Mouse (Mus musculus) ES-Bruce4 (cell line): ENCODE measurements around the gene Spata17.

Experiments used
- CTCF ChIP-seq: IDR thresholded peaks from one replicate; pipeline ENCODE4 v1.8.1; 2011; ENCODE audit warnings: low read depth, low read length
- POLR2A ChIP-seq: IDR thresholded peaks from one replicate; pipeline ENCODE4 v1.8.1; 2011; ENCODE audit warnings: low read length; ENCODE audit not compliant: insufficient read depth

DNA sequence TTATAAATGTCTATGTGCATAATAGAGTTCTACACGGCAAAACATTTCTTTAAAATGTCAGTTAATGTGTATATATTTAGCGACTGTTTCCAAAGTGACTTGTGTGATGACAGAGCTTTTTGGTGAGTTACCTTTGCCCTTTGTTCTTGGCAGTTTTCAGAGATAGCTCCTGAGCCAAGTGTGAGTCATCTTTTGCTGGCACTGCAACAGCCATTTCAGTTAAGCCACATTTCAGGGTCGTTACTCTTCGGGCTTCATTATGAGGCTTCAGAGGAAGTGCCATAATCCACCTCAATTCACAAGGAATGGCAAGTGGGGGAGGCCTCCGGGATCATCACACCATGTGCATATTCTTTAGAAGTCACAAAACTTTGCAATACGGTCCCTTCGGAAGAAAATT is 195.3 kb downstream of the Spata17 start:
- TF ChIP-seq CTCF (no peak), POLR2A (no peak)
